Mouse (Mus musculus): Measurements from ENCODE around the gene Trpc4ap. TPM values are rescaled to one million over a fixed set of nuclear protein-coding genes. Genes with fewer than 3 reads are reported as not detected.
"Not testable (repeated sequence)": the region's sequence is repeated elsewhere in the genome, so short reads cannot be mapped to it uniquely, and the experiment has no call there.

Gene Trpc4ap
- polyA plus RNA-seq, 1 experiment from 2014 or later: 190 TPM

DNA sequence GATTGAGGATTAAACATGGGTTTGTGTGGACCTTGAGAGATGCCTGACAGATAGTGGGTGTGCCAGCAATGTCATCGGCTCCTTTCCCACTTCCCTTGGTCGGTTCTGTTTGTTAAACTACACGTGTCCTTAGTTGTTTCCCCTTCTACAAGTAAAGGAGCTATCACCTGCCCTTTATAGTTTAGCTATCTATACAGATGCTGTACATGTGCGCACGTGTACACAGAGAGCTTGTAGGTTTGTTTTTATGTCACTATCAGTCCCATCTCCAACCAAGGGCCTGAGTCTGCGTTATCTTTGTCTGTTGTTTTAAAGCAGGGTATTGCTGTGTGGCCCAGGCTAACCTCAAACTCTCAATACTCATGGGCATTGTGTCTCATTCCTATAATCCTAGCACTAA lies 68.2 kb downstream of the Trpc4ap start:
- ATAC-seq (ENCODE audit: low FRiP score): no peak
- Histone ChIP-seq H3K9me3 (replicated peaks) (no peaks in the 10 kb centered on the region), H3K36me3 (no peaks in the 10 kb centered on the region), H3K4me3 (no peak overlapping the region), H3K4me1 (peaks cover 6% of the 10 kb centered on the region; the same call in 1 of the 2 replicates), H3K27me3 (peaks cover 52% of the 10 kb centered on the region), H3K4me2 (replicated peaks) (no peak overlapping the region), H3K9ac (no peak overlapping the region), H3K27ac (no peak overlapping the region)
- WGBS: 87% methylated on average over 6 of the region's 6 CpGs

DNA sequence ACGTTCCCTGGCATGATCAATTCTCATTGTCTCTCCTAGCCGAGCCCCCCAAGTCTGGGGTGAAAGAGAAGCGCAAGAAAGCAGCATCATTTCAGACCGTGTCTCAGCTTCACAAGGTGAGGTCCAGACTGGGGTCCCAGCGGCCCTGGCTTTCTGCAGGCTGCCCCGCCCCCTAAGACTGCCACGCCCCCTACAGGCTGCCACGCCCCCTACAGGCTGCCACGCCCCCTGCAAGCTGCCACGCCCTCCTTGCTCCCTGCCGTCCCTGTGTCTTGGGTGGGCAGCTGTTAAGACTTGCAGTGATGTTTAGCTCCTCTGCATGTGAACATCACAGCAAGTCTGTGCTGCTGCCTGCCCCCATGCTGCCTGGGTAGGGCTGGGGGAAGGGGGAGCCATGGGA lies 69.6 kb downstream of the Trpc4ap start:
- Histone ChIP-seq H3K4me2 (replicated peaks) (no peak overlapping the region), H3K4me1 (peaks cover 6% of the 10 kb centered on the region; the same call in 1 of the 2 replicates), H3K9ac (no peak overlapping the region), H3K27me3 (peaks cover 38% of the 10 kb centered on the region), H3K27ac (no peak overlapping the region), H3K36me3 (no peaks in the 10 kb centered on the region), H3K9me3 (replicated peaks) (no peaks in the 10 kb centered on the region), H3K4me3 (no peak overlapping the region)
- 26% methylated on average over 11 of the region's 11 CpGs for WGBS
- ATAC-seq (ENCODE audit: low FRiP score): no peak

DNA sequence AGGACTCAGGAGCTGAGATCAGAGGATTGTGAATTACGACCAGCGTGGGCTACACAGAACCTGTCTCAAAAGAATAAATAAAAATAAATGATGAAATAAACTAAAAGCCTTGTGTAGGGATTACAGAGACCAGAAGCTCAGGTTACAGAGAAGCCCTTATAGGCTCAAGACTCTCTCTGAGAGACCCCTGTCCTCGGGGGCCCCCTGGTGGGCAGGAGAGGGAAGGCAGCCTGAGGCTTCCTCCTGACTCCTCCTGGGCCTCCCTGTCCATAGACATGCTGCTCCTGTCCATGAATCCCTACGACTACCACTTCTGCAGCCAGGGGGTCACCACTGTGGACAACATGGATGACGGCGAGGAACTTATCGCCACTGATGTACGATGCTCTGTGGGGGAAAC lies 72.4 kb downstream of the Trpc4ap start:
- Histone ChIP-seq H3K4me2 (replicated peaks) (no peak overlapping the region), H3K4me1 (no peaks in the 10 kb centered on the region), H3K27ac (no peak overlapping the region), H3K9me3 (replicated peaks) (no peaks in the 10 kb centered on the region), H3K9ac (no peak overlapping the region), H3K4me3 (no peak overlapping the region), H3K27me3 (peaks cover 25% of the 10 kb centered on the region; the same call in 1 of the 2 replicates), H3K36me3 (no peaks in the 10 kb centered on the region)
- ATAC-seq (ENCODE audit: low FRiP score): peak; percentile 80
- WGBS: 15% methylated on average over 8 of the region's 8 CpGs

DNA sequence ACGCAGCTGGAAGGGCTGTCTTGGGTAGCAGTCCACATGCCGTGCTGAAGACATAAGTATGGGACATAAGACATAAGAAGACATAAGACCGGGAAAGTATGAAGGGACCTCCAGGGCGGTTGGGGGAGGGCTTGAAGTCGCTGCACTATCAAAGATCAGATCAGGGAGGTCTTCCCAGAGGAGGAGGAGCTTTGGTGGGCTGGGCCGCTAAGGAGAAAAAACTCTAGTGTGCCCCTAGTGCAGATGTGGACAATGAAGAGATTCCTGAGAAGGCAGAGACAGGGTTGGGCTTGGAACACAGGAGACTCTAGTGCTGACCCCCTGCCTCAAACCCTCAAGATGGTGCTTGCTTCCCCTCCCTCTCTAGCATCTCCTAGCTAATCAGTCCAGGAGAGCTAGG lies 75.2 kb downstream of the Trpc4ap start:
- Histone ChIP-seq H3K4me2 (replicated peaks) (no peak overlapping the region), H3K27me3 (peaks cover 15% of the 10 kb centered on the region; the same call in 1 of the 2 replicates), H3K9me3 (replicated peaks) (no peaks in the 10 kb centered on the region), H3K4me3 (no peak overlapping the region), H3K27ac (no peak overlapping the region), H3K4me1 (peaks cover 7% of the 10 kb centered on the region), H3K9ac (no peak overlapping the region), H3K36me3 (no peaks in the 10 kb centered on the region)
- no peak for ATAC-seq (ENCODE audit: low FRiP score)
- WGBS: 55% methylated on average over 6 of the region's 6 CpGs

DNA sequence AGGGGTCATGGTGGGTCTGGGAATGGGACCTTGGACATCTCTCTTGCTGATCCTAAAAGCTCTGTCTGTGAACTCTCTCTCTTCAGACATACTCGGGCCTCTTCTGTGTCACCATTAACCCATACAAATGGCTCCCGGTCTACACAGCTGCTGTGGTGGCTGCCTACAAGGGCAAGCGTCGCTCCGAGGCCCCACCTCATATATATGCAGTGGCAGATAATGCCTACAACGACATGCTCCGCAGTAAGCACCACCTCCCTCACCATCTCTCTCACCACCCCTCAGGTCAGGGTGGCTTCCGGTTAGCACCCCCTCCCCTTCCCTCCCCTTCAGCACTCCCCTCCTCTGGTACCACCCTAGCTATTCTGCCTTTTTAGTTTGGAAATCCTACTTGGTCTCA lies 78.2 kb downstream of the Trpc4ap start:
- 76% methylated on average over 8 of the region's 8 CpGs for WGBS
- no peaks in the 10 kb centered on the region for H3K36me3 ChIP-seq
- H3K9ac ChIP-seq: no peak overlapping the region
- peak overlapping the region; percentile 53 for H3K4me2 ChIP-seq (replicated peaks)
- no peak overlapping the region for H3K27ac ChIP-seq
- H3K4me3 ChIP-seq: no peak overlapping the region
- ATAC-seq (ENCODE audit: low FRiP score): no peak
- H3K4me1 ChIP-seq: peaks cover 7% of the 10 kb centered on the region
- no peaks in the 10 kb centered on the region for H3K9me3 ChIP-seq (replicated peaks)
- H3K27me3 ChIP-seq: peaks cover 14% of the 10 kb centered on the region; the same call in 1 of the 2 replicates

DNA sequence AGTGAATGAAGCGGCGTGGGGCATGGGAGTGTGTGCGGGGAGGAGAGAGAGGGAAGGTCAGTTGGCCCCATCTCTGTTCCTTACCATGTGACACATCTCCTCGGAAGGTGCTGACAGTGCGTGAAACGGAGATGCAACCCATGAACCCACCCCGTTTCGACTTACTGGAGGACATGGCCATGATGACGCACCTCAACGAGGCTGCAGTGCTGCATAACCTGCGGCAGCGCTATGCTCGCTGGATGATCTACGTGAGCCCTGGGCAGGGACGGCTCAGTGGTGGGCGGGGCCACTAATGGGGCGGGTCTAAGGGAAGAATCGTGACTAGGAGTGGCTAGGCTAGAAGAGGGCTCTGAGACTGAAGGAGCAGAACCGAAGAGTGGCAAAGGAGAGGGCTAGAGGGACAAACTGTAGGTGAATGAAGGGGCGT lies 78.8 kb downstream of the Trpc4ap start:
- no peaks in the 10 kb centered on the region for H3K36me3 ChIP-seq
- H3K4me3 ChIP-seq: peak overlapping the region; percentile 16
- peaks cover 7% of the 10 kb centered on the region for H3K4me1 ChIP-seq
- peak; percentile 78 for ATAC-seq (ENCODE audit: low FRiP score)
- peak overlapping the region; percentile 53 for H3K4me2 ChIP-seq (replicated peaks)
- peaks cover 14% of the 10 kb centered on the region; the same call in 1 of the 2 replicates for H3K27me3 ChIP-seq
- WGBS: 8% methylated on average over 20 of the region's 20 CpGs
- H3K9me3 ChIP-seq (replicated peaks): no peaks in the 10 kb centered on the region
- H3K27ac ChIP-seq: no peak overlapping the region
- no peak overlapping the region for H3K9ac ChIP-seq

DNA sequence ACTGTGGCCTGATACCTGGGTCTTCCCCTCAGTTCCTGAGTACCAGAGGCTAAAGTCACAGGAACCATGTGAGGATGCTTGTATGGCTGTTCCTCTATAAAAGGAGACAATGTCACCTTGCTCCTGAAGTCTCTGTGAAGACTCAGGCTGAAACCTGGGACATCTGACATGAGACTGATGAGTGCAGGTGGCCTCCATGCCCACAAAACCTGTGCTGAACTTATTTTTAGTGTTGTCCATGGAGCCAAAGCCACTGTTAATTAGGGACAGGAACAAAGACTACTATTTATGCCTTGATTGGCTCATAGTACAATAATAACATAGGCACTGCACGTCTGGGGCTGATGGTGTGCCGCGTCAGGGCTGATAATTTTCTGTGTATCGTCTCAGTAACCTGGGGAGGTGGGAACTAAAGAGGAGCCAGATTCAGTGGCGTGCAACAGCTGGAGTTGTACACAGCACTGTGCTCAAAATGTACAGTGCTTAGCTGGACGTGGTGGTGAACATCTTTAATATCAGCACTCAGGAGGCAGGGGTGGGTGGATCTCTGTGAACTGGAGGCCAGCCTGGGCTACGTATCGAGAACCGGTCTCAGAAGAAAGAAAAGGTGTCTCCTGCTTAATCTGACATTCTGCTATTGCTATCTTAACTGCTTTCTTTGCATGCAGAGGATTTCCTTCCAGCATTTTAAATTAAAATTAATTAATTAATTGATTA lies 80.2 kb downstream of the Trpc4ap start:
- WGBS: 89% methylated on average over 9 of the region's 9 CpGs

DNA sequence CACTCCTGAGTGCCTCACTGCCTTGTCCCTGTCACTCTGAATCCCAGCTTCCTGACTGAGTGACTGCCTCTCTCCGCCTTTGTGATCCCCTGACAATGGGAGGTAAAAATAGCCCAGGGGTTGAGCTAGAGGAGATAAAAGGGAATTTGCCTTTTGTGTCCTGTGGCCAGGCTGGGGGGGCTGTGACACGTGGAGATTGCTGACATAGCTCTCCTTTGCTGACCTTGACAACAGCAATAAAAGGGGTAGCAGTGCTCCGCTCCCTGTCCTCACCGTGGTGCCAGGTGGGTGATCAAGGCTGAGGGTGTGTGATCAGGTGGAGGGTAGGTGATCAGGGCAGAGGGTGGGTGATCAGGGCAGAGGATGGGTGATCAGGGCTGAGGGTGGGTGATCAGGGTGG lies 81.2 kb downstream of the Trpc4ap start, which contains the start of gene Myh7b:
TSS of gene Myh7b (plus strand) at position 235 of the 400 bp plus-strand sequence.
- peaks cover 6% of the 10 kb centered on the region; the same call in 1 of the 2 replicates for H3K27me3 ChIP-seq
- 0 out of 2 replicates have a peak within 1 kb of the TSS, but pooled peaks have one; percentile 18 for H3K9ac ChIP-seq
- H3K27ac ChIP-seq: no peak within 1 kb of the TSS
- no peak within 1 kb of the TSS for H3K4me3 ChIP-seq
- H3K36me3 ChIP-seq: no peaks in the 10 kb centered on the region
- H3K4me2 ChIP-seq (replicated peaks): no peak within 1 kb of the TSS
- no peaks in the 10 kb centered on the region for H3K9me3 ChIP-seq (replicated peaks)
- ATAC-seq (ENCODE audit: low FRiP score): no peak
- 39% methylated on average over 4 of the region's 4 CpGs for WGBS
- peaks cover 7% of the 10 kb centered on the region for H3K4me1 ChIP-seq

More for the DNA sequence above, 80.2 kb downstream of the Trpc4ap start:
- peaks cover 7% of the 10 kb centered on the region for H3K4me1 ChIP-seq
- H3K9me3 ChIP-seq (replicated peaks): no peaks in the 10 kb centered on the region
- peaks cover 9% of the 10 kb centered on the region; the same call in 1 of the 2 replicates for H3K27me3 ChIP-seq
- ATAC-seq (ENCODE audit: low FRiP score): no peak
- no peak overlapping the region for H3K9ac ChIP-seq
- H3K4me2 ChIP-seq (replicated peaks): no peak overlapping the region
- H3K4me3 ChIP-seq: no peak overlapping the region
- H3K36me3 ChIP-seq: no peaks in the 10 kb centered on the region
- no peak overlapping the region for H3K27ac ChIP-seq

DNA sequence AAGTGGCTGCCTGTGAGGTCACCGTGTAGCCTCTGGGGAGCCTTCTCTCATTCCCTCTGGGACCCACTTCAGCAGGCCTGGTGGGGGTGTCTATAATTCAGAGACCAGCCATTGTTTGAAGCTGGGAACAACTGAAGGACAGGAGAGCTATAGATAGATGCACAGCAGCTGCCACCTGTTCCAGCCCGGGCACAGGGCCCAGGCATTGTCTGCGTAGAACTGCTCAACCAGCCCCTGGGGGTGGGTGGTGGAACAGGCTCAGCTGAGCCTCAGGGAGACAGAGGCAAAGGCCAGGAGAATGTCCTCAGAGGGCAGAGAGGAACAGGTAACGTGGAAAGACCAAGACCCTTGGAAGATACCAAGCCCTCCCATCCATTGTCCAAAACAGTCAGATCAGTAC lies 85.8 kb downstream of the Trpc4ap start:
- Histone ChIP-seq H3K9me3 (replicated peaks) (no peaks in the 10 kb centered on the region), H3K4me1 (no peaks in the 10 kb centered on the region), H3K9ac (no peak overlapping the region), H3K4me2 (replicated peaks) (no peak overlapping the region), H3K36me3 (no peaks in the 10 kb centered on the region), H3K4me3 (no peak overlapping the region), H3K27me3 (peaks cover 6% of the 10 kb centered on the region; the same call in 1 of the 2 replicates), H3K27ac (no peak overlapping the region)
- 81% methylated on average over 4 of the region's 4 CpGs for WGBS
- ATAC-seq (ENCODE audit: low FRiP score): no peak

DNA sequence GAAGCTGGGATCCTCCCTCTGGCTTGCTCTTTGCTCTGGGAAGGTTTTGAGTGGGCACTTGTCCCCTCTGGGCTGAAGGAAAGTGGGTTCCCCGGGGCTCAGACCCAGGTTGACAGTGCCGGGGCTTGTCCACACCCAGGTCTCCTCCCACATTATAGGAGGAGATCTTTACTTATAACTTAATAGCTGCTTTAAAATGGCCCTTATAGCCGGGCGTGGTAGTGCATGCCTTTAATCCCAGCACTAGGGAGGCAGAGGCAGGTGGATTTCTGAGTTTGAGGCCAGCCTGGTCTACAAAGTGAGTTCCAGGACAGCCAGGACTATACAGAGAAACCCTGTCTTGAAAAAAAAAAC lies 87.0 kb downstream of the Trpc4ap start:
- not testable (repeated sequence) for H3K4me1 ChIP-seq; H3K36me3 ChIP-seq; H3K4me2 ChIP-seq (replicated peaks); H3K9me3 ChIP-seq (replicated peaks); H3K4me3 ChIP-seq; H3K27me3 ChIP-seq; ATAC-seq (ENCODE audit: low FRiP score); H3K27ac ChIP-seq; H3K9ac ChIP-seq
- WGBS: 83% methylated on average over 4 of the region's 4 CpGs

DNA sequence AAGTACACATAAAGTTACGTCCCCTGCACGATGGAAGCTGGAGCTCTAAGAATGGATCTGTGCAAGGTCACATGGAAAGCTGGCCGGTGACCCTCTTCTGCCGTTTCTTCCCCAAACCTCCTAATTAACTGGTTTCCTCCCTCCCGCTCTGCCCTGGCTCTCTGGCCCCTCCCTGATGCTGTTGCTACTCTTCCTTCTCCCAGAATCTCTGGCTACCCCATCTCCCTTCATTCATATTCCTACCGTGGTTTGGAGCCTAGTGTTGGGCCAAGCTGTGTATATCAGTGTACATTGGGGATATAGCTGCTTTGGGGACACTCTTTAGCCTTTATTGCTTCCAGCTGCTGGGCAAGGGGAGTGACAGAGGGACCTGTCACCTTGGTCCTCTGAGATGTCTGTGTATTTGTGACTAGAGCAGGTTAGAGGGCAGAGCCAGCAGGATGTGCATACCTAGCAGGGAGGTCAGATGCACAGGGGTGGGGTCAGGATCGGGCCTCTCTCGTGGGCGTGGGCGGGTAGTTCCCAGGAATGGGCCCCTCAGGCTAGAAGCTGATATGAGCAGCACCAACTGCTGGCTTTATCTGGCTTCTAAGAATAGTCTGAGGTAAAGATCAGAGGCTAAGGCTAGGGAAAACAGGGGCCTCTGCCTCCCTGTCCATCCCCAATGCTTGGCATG lies 87.5 kb downstream of the Trpc4ap start:
- Histone ChIP-seq H3K27me3 (no peaks in the 10 kb centered on the region), H3K36me3 (no peaks in the 10 kb centered on the region), H3K9me3 (replicated peaks) (no peaks in the 10 kb centered on the region), H3K4me3 (no peak overlapping the region), H3K4me2 (replicated peaks) (no peak overlapping the region), H3K4me1 (no peaks in the 10 kb centered on the region), H3K9ac (no peak overlapping the region), H3K27ac (no peak overlapping the region)
- WGBS: 62% methylated on average over 10 of the region's 10 CpGs
- ATAC-seq (ENCODE audit: low FRiP score): no peak

DNA sequence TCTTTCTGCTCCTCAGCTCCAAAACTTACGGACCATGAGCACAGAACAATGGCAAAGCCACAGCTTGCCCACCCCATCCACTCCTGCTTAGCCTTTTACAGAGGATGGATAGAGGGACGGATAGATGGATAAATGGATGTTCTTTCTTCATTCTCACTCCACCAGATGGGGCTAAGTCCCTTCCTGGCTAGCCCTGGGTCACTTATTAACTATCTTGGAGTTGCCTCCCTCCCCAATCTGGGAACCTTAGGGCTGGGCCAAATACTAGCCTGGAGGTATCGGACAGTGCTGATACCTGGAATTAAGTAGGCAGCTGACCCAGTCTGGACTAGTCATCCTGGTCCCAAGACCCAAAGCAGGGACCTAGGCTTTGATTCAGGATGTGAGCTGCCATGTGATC lies 88.5 kb downstream of the Trpc4ap start:
- H3K9me3 ChIP-seq (replicated peaks): no peaks in the 10 kb centered on the region
- H3K27ac ChIP-seq: no peak overlapping the region
- H3K27me3 ChIP-seq: no peaks in the 10 kb centered on the region
- no peak for ATAC-seq (ENCODE audit: low FRiP score)
- no peak overlapping the region for H3K9ac ChIP-seq
- WGBS: 58% methylated on average over 3 of the region's 3 CpGs
- H3K4me3 ChIP-seq: no peak overlapping the region
- no peaks in the 10 kb centered on the region for H3K4me1 ChIP-seq
- H3K4me2 ChIP-seq (replicated peaks): no peak overlapping the region
- no peaks in the 10 kb centered on the region for H3K36me3 ChIP-seq
